Mouse (Mus musculus) cortical plate, adult 2 months (tissue): ENCODE measurements around the gene Gfm2. TPM values are rescaled to one million over a fixed set of nuclear protein-coding genes. Genes with fewer than 3 reads are reported as not detected.

Experiments
- H3K27ac ChIP-seq: fragments of 200-500 bp; 2 replicates; pipeline ENCODE4 v1.5.1; 2012; ENCODE audit warnings: low read length, control low read depth, inconsistent platforms; ENCODE audit not compliant: insufficient read depth
- H3K4me1 ChIP-seq: fragments of 200-500 bp; 2 replicates; pipeline ENCODE4 v1.6.1; 2011; ENCODE audit warnings: low read length; ENCODE audit not compliant: control insufficient read depth, insufficient read depth
- H3K4me3 ChIP-seq: fragments of 200-500 bp; 2 replicates; pipeline ENCODE4 v1.5.1; 2011; ENCODE audit warnings: mild to moderate bottlenecking, low read length, control low read depth; ENCODE audit not compliant: insufficient read depth
- CTCF ChIP-seq: fragments of 200-500 bp; IDR thresholded peaks from 2 replicates; pipeline ENCODE4 v1.5.1; 2011; ENCODE audit warnings: mild to moderate bottlenecking, control low read depth, low read length; ENCODE audit not compliant: insufficient read depth; ENCODE audit errors: extremely low read depth
- POLR2A ChIP-seq: fragments of 200-500 bp; IDR thresholded peaks from 2 replicates; pipeline ENCODE4 v1.6.1; 2011; ENCODE audit warnings: mild to moderate bottlenecking, low read length, control low read depth; ENCODE audit not compliant: insufficient read depth; ENCODE audit errors: extremely low read depth
- polyA plus RNA-seq: library from polyadenylated mRNA; depleted of rRNA; stranded (reverse); fragments of >200 nt; gene quantifications from 2 replicates; pipeline ENCODE4 v1.2.3, GENCODE M21; 2012

Gfm2 gene
- polyA plus RNA-seq, 1 experiment = 33.2 TPM

DNA sequence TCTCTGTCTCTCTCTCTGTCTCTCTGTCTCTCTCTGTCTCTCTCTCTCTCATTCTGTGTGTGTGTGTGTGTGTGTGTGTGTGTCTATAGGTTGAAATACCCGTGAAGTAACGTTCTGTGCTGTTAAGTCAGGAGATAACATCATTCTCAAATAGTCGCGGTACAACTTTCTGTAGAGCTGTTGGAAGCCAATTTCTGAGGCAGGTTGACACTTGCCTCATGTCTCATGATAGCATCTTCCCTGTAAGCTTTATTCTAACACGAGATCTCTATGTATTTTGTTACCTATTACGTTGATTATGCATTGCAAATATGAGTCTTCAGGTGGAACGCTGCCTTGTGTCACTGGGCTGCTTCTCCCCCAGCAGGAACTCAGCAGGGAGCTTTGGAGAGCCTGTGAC, 4.6 kb downstream of the Gfm2 start:
- TF ChIP-seq POLR2A = no peak
- TF ChIP-seq CTCF = no peak
- peaks cover 2% of the 10 kb centered on the region; the same call in 1 of the 2 replicates for H3K4me1 ChIP-seq
- no peak overlapping the region for H3K27ac ChIP-seq
- H3K4me3 ChIP-seq = no peak overlapping the region

DNA sequence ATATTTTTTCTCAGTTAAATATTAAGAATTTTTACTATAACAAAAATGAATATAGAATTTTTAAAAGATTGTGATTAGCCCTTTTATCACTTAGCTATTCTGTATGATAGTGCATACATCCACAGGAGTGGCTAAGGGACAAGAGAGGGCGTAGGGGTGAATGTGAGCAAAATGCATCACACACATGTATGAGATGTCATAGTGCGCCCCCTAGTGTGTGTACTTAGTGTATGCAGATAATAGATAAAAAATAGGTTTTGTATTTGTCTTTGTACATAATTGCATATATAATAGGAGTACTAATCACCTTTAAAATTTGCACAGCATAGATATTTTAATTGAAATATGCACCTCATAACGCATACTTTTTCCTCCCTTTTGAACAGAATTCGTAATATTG, 8.1 kb downstream of the Gfm2 start:
- Histone ChIP-seq H3K27ac (no peak overlapping the region), H3K4me3 (no peak overlapping the region), H3K4me1 (no peaks in the 10 kb centered on the region)
- TF ChIP-seq POLR2A = no peak
- TF ChIP-seq CTCF = peak; percentile 30; the same call in 1 of the 2 replicates

DNA sequence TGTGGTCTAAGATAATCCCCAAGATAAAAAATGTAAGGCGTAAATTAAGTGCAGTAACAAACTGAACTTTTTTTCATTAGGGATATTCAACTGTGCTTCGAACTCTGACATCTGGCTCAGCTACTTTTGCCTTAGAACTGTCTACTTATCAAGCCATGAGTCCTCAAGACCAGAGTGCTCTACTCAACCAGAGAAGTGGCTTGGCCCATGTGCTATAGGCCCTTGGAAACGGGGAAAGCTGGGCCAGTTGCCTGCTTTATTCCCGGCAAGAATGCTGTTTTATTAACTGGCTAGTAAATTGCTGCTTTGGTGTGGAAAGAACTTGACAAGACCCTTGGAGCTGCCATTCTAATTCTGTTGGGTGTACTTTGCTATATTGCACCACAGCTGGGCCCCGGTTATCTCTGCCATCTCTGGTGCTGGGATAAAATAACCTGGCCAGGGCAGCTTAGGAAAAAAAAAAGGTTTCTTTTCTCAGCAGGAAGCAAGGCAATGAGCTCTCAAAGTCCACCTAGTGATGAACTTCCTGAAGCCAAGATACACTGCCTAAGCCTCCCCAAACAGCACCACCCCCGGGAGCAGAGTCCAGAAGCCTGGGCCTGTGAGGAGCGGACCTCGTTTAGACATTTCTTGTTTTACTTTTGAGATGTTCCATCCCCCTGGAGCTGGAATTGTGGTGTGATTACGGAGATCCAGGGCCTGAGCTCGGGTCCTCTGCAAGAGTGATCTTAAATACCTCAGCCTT, 38.0 kb downstream of the Gfm2 start:
- H3K4me3 ChIP-seq = no peak overlapping the region
- 0 out of 2 replicates have a peak overlapping the region, but pooled peaks have one; percentile 24 for H3K27ac ChIP-seq
- no peaks in the 10 kb centered on the region; the same call in 1 of the 2 replicates for H3K4me1 ChIP-seq
- TF ChIP-seq POLR2A (no peak), CTCF (no peak)

DNA sequence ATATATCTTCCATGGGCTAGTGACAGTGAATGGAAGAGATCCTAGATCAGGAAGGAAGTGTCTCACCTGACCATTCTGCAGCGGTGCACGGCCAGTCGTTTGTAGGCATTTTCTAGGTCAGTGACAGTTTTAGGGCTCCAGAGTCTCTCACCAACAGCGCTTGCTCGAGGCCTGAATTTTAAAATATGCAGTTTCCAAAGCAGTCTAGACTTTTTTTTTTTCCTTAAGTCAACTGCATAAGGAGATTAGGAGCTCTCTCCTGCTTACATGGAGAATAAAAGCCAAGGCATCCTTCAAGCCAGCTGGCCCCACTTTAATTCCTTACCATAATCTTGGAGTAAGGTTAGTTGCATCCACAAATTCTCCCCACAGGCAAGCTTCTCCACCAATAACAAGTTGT, 39.0 kb downstream of the Gfm2 start:
- Histone ChIP-seq H3K27ac (peak overlapping the region; percentile 59; the same call in 1 of the 2 replicates), H3K4me1 (no peaks in the 10 kb centered on the region; the same call in 1 of the 2 replicates), H3K4me3 (no peak overlapping the region)
- TF ChIP-seq POLR2A (no peak), CTCF (no peak)

DNA sequence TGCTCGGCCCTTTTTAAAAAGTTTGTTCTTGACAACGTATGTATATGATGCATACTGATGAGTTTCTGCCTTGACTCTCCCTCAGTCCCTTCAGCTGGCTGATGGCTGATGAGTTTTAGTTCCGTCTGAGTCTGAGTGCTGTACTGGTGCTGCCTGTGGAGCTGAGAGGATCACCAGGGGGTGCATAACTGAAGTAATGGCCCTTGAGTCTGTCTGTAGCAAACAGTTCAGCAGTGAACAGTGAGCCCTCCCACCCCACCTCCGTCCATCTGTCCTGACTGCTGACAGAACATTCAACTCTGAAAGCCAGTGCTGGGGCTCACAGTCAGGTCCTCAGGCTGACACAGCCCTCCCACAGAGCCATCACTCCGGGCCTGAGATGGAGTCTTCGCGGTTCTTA, 41.2 kb downstream of the Gfm2 start:
- no peak overlapping the region for H3K4me3 ChIP-seq
- H3K4me1 ChIP-seq = no peaks in the 10 kb centered on the region; the same call in 1 of the 2 replicates
- no peak overlapping the region for H3K27ac ChIP-seq
- TF ChIP-seq POLR2A (no peak), CTCF (no peak)

DNA sequence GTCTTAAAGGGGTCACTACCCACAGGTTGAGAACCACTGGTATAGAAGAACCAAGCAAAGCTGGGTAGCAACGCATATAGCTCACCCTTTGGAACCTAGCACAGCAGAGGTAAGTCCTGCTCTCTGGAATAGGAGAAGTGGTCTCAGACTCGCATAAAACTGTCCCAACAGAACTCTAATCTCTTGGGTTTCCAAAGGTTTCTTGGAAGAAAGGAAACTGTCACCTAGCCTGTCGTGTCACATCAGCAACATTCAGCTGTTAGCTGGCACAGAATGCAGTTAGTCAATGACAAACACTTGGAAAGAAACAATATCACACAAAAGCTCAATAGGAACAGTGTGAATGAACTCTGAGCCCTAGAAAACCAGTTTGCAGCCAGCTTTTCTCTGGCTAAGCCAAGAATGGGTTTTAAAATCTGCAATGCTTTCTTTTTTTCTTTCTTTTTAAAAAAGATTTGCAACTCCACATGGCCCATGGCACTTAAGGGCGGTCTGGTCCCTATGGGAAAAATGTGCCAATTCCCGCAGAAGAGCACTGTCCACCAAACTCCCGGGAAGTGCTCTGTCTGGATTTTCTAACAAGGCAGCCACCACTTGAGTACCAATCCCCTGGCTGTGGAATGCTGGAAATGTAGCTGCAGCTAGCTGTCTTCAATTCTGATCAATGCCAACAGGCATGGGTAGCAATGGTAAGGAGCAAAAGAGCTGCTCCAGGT, 42.5 kb downstream of the Gfm2 start:
- Histone ChIP-seq H3K27ac (no peak overlapping the region), H3K4me1 (no peaks in the 10 kb centered on the region; the same call in 1 of the 2 replicates), H3K4me3 (no peak overlapping the region)
- TF ChIP-seq POLR2A = no peak
- TF ChIP-seq CTCF = no peak

DNA sequence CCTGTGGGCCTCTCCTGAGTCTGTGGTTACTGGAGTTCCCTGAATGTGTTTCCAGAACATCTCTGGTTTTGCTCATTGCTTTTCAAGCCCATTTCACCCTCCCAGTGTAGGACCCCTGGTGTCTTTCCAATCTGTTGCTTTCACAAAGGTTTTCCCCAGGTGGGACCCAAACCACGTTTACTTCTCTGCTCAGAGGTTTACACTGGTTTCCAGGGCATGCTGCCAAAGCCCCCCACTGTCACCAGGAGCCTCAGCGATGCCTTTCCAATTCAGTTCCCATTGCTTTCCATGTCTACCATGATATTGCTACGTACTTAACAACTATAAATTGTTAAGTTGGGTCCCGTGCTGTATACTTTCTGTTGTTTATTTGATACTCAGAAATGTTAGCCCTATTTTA, 45.1 kb downstream of the Gfm2 start:
- H3K4me1 ChIP-seq = no peaks in the 10 kb centered on the region
- H3K27ac ChIP-seq = no peak overlapping the region
- no peak for TF ChIP-seq POLR2A
- no peak for TF ChIP-seq CTCF
- H3K4me3 ChIP-seq = no peak overlapping the region

DNA sequence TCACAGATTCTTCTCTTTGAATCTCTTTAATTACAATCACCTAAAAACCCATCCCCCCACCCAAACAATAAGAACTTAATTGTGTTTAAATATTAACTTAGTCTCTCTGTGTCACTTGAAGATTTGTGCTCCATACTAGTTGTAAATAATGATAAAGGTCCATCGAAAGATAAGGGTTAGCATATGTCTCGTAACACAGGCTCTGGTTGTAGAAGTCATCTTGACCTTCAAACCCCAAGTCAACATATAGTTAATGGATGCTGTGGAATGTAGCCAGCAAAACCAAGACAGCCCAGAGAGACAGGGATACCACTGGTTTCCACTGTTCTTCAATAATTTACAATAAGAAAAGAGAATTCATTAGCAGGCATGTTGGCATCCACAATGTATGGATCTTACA, 46.4 kb downstream of the Gfm2 start:
- Histone ChIP-seq H3K4me1 (no peaks in the 10 kb centered on the region), H3K27ac (no peak overlapping the region)
- TF ChIP-seq POLR2A (no peak), CTCF (no peak)

DNA sequence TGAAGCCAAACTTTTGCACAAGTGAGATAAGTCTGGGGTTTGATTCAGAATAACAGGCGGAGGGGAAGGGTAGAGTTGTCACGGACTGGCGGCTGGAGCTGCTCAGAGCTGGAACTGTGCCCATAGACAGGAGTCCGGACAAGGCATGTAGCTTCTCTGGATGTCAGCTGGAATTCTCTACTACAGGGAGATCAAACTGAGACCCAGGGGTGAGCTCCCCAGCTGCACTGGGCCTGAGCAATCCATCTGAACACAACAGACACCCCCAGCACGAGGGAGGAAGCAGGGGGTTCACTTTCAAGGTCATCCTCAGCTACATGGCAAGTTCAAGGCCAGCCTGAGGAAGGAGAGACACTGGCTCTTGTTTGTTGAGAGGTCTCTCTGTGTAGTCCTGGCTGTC, 46.9 kb downstream of the Gfm2 start:
- no peaks in the 10 kb centered on the region for H3K4me1 ChIP-seq
- no peak overlapping the region for H3K4me3 ChIP-seq
- H3K27ac ChIP-seq = no peak overlapping the region
- TF ChIP-seq CTCF (no peak), POLR2A (no peak)

More for the DNA sequence above, 46.4 kb downstream of the Gfm2 start:
- no peak overlapping the region for H3K4me3 ChIP-seq
